Mouse (Mus musculus): ENCODE measurements around the gene Abca9. TPM values are rescaled to one million over a fixed set of nuclear protein-coding genes. Genes with fewer than 3 reads are reported as not detected.

The Abca9 gene
- total and polyA plus RNA-seq, 2 experiments from 2014 or later: 2.4 to 8.5 TPM

GRCm38 (mm10) chr11:110145421-110145820, 22.6 kb downstream of the Abca9 start:
- Histone ChIP-seq H3K36me3 (ENCODE audit: insufficient read depth, low read length) (no peaks in the 10 kb centered on the region), H3K4me1 (ENCODE audit: insufficient read depth, low read length) (no peaks in the 10 kb centered on the region), H3K4me2 (ENCODE audit: low read depth, low read length, poor library complexity, severe bottlenecking) (no peak overlapping the region), H3K27me3 (ENCODE audit: insufficient read depth, low read length) (no peaks in the 10 kb centered on the region), H3K9ac (replicated peaks; ENCODE audit: low read length, poor library complexity, severe bottlenecking) (no peak overlapping the region), H3K4me3 (ENCODE audit: low read depth, low read length) (no peak overlapping the region), H3K9me3 (ENCODE audit: low read length) (no peaks in the 10 kb centered on the region), H3K27ac (ENCODE audit: low read depth, low read length) (no peak overlapping the region)
- no peak for ATAC-seq (ENCODE audit: low FRiP score)
- no peak for TF ChIP-seq CTCF (IDR thresholded peaks at IDR 0.05)
- no peak for DNase-seq (ENCODE audit: low spot score)
- WGBS: 90% methylated on average over 11 of the region's 11 CpGs

GRCm38 (mm10) chr11:110130760-110131159, 37.2 kb downstream of the Abca9 start:
- Histone ChIP-seq H3K36me3 (ENCODE audit: insufficient read depth, low read length) (no peaks in the 10 kb centered on the region), H3K9ac (replicated peaks; ENCODE audit: low read length, poor library complexity, severe bottlenecking) (no peak overlapping the region), H3K27me3 (ENCODE audit: insufficient read depth, low read length) (no peaks in the 10 kb centered on the region), H3K4me3 (ENCODE audit: low read depth, low read length) (no peak overlapping the region), H3K27ac (ENCODE audit: low read depth, low read length) (no peak overlapping the region), H3K4me2 (ENCODE audit: low read depth, low read length, poor library complexity, severe bottlenecking) (no peak overlapping the region), H3K4me1 (ENCODE audit: insufficient read depth, low read length) (no peaks in the 10 kb centered on the region), H3K9me3 (ENCODE audit: low read length) (no peaks in the 10 kb centered on the region)
- DNase-seq (ENCODE audit: low spot score): no peak
- ATAC-seq (ENCODE audit: low FRiP score): no peak
- WGBS: 81% methylated on average over 5 of the region's 5 CpGs
- TF ChIP-seq CTCF (IDR thresholded peaks at IDR 0.05): no peak

GRCm38 (mm10) chr11:110111137-110111536, 56.9 kb downstream of the Abca9 start:
- 58% methylated on average over 4 of the region's 4 CpGs for WGBS
- Histone ChIP-seq H3K4me3 (ENCODE audit: low read depth, low read length) (no peak overlapping the region), H3K27me3 (ENCODE audit: insufficient read depth, low read length) (no peaks in the 10 kb centered on the region), H3K9ac (replicated peaks; ENCODE audit: low read length, poor library complexity, severe bottlenecking) (no peak overlapping the region), H3K27ac (ENCODE audit: low read depth, low read length) (no peak overlapping the region), H3K36me3 (ENCODE audit: insufficient read depth, low read length) (no peaks in the 10 kb centered on the region), H3K4me1 (ENCODE audit: insufficient read depth, low read length) (no peaks in the 10 kb centered on the region), H3K9me3 (ENCODE audit: low read length) (no peaks in the 10 kb centered on the region), H3K4me2 (ENCODE audit: low read depth, low read length, poor library complexity, severe bottlenecking) (no peak overlapping the region)
- DNase-seq (ENCODE audit: low spot score) (peak; percentile 58), ATAC-seq (ENCODE audit: low FRiP score) (no peak)
- TF ChIP-seq CTCF (IDR thresholded peaks at IDR 0.05): peak; percentile 84

GRCm38 (mm10) chr11:110101437-110101836, 66.6 kb downstream of the Abca9 start:
- 84% methylated on average over 7 of the region's 7 CpGs for WGBS
- ATAC-seq (ENCODE audit: low FRiP score) (no peak), DNase-seq (ENCODE audit: low spot score) (no peak)
- Histone ChIP-seq H3K4me2 (ENCODE audit: low read depth, low read length, poor library complexity, severe bottlenecking) (no peak overlapping the region), H3K9me3 (ENCODE audit: low read length) (no peaks in the 10 kb centered on the region), H3K4me1 (ENCODE audit: insufficient read depth, low read length) (no peaks in the 10 kb centered on the region), H3K9ac (replicated peaks; ENCODE audit: low read length, poor library complexity, severe bottlenecking) (no peak overlapping the region), H3K36me3 (ENCODE audit: insufficient read depth, low read length) (no peaks in the 10 kb centered on the region), H3K27me3 (ENCODE audit: insufficient read depth, low read length) (no peaks in the 10 kb centered on the region), H3K27ac (ENCODE audit: low read depth, low read length) (no peak overlapping the region), H3K4me3 (ENCODE audit: low read depth, low read length) (no peak overlapping the region)
- no peak for TF ChIP-seq CTCF (IDR thresholded peaks at IDR 0.05)

- ATAC-seq (ENCODE audit: low FRiP score): no peak
- no peaks in the 10 kb centered on the region for H3K27me3 ChIP-seq (ENCODE audit: insufficient read depth, low read length)
- no peak overlapping the region for H3K4me3 ChIP-seq (ENCODE audit: low read depth, low read length)
- H3K9ac ChIP-seq (replicated peaks; ENCODE audit: low read length, poor library complexity, severe bottlenecking): no peak overlapping the region
- H3K36me3 ChIP-seq (ENCODE audit: insufficient read depth, low read length): no peaks in the 10 kb centered on the region
- no peak for DNase-seq (ENCODE audit: low spot score)
- no peaks in the 10 kb centered on the region for H3K9me3 ChIP-seq (ENCODE audit: low read length)
- no peaks in the 10 kb centered on the region for H3K4me1 ChIP-seq (ENCODE audit: insufficient read depth, low read length)
- H3K4me2 ChIP-seq (ENCODE audit: low read depth, low read length, poor library complexity, severe bottlenecking): no peak overlapping the region
- TF ChIP-seq CTCF (IDR thresholded peaks at IDR 0.05): no peak
- H3K27ac ChIP-seq (ENCODE audit: low read depth, low read length): no peak overlapping the region
- WGBS: 83% methylated on average over 4 of the region's 4 CpGs
These were observed 69.1 kb downstream of the Abca9 start for GRCm38 (mm10) chr11:110098901-110099300.

- no peak overlapping the region for H3K4me3 ChIP-seq (ENCODE audit: low read depth, low read length)
- DNase-seq (ENCODE audit: low spot score): no peak
- no peaks in the 10 kb centered on the region for H3K4me1 ChIP-seq (ENCODE audit: insufficient read depth, low read length)
- H3K27ac ChIP-seq (ENCODE audit: low read depth, low read length): no peak overlapping the region
- no peaks in the 10 kb centered on the region for H3K27me3 ChIP-seq (ENCODE audit: insufficient read depth, low read length)
- no peaks in the 10 kb centered on the region for H3K36me3 ChIP-seq (ENCODE audit: insufficient read depth, low read length)
- TF ChIP-seq CTCF (IDR thresholded peaks at IDR 0.05): no peak
- H3K9ac ChIP-seq (replicated peaks; ENCODE audit: low read length, poor library complexity, severe bottlenecking): no peak overlapping the region
- WGBS: 74% methylated on average over 6 of the region's 6 CpGs
- H3K9me3 ChIP-seq (ENCODE audit: low read length): no peaks in the 10 kb centered on the region
- H3K4me2 ChIP-seq (ENCODE audit: low read depth, low read length, poor library complexity, severe bottlenecking): no peak overlapping the region
- ATAC-seq (ENCODE audit: low FRiP score): no peak
These were observed 70.5 kb downstream of the Abca9 start for GRCm38 (mm10) chr11:110097465-110097864.
